In genomic region chr14:11151634-11152321, GRCm38 (mm10) we compare ENCODE assay signal across 14 mouse cellular contexts. TPM values are rescaled to one million over a fixed set of nuclear protein-coding genes. Genes with fewer than 3 reads are reported as not detected.
DNase-seq lines count a peak whose midpoint lies in the region; ATAC-seq and TF ChIP-seq lines count a peak whose summit lies in the region.
"Had no signal": no experiment of that assay in that cellular context is flagged by ENCODE, and none has a peak within 500 bp of the region (broad histone marks: within the 10 kb centered on the region; RNA-seq: fewer than 3 reads in every experiment).

No protein-coding gene starts in this region.

- TF ChIP-seq POLR2A in limb, embryonic 14.5 days (IDR thresholded peaks at IDR 0.05; ENCODE audit: borderline replicate concordance, extremely low read depth, insufficient read depth, insufficient read length) = no peak

- 72% methylated on average over 9 of the region's 9 CpGs for WGBS in limb, embryonic 14.5 days

- no peaks in the 10 kb centered on the region for H3K4me1 ChIP-seq in limb, embryonic 14.5 days (ENCODE audit: control insufficient read depth, insufficient read depth, low read length)
- H3K4me1 ChIP-seq: heart, embryonic 13.5 days; midbrain, embryonic 10.5 days had no signal

- H3K36me3 ChIP-seq in limb, embryonic 14.5 days (ENCODE audit: control insufficient read depth, insufficient read depth, low read length) = no peaks in the 10 kb centered on the region
- H3K36me3 ChIP-seq: heart, embryonic 13.5 days; midbrain, embryonic 10.5 days had no signal

- H3K27me3 ChIP-seq in limb, embryonic 14.5 days (ENCODE audit: control insufficient read depth, insufficient read depth, low read length) = no peaks in the 10 kb centered on the region
- H3K27me3 ChIP-seq: heart, embryonic 13.5 days had no signal

- DNase-seq in adrenal gland, postnatal 10 days = peak; percentile 21
- no peak for DNase-seq in adrenal gland, adult 2 months
- peak; percentile 57 for DNase-seq in urinary bladder, postnatal 14 days (ENCODE audit: low spot score)
- DNase-seq in urinary bladder, adult 2 months (ENCODE audit: low spot score) = no peak
- DNase-seq in limb, embryonic 14.5 days (ENCODE audit: low spot score) = peak; percentile 61
- DNase-seq in testis, postnatal 10 days (ENCODE audit: low spot score) = peak; percentile 57
- DNase-seq in retina, postnatal 1 day = no peak
- no peak for DNase-seq in adipocyte (ENCODE audit: low spot score)
- DNase-seq: cerebellum, adult 9-10 months; left cerebral cortex, postnatal 4 days had no signal

- H3K4me3 ChIP-seq in limb, embryonic 14.5 days (replicated peaks; ENCODE audit: low read length) = no peak overlapping the region
- H3K4me3 ChIP-seq: erythroblast, embryonic 14.5 days; heart, embryonic 13.5 days; midbrain, embryonic 10.5 days had no signal

- ATAC-seq in limb, embryonic 14.5 days (ENCODE audit: low FRiP score, low read depth) = peak; percentile 76

- H3K9ac ChIP-seq in limb, embryonic 14.5 days (ENCODE audit: low read depth, low read length, severe bottlenecking) = no peak overlapping the region
- H3K9ac ChIP-seq: heart, embryonic 13.5 days had no signal

- H3K9me3 ChIP-seq in limb, embryonic 14.5 days (ENCODE audit: control insufficient read depth, low read length) = no peaks in the 10 kb centered on the region
- H3K9me3 ChIP-seq: heart, embryonic 13.5 days; midbrain, embryonic 10.5 days had no signal

- H3K4me2 ChIP-seq in limb, embryonic 14.5 days (replicated peaks; ENCODE audit: low read depth, low read length, severe bottlenecking) = no peak overlapping the region
- H3K4me2 ChIP-seq: heart, embryonic 13.5 days had no signal

- no peak overlapping the region for H3K27ac ChIP-seq in limb, embryonic 14.5 days (replicated peaks; ENCODE audit: low read depth, low read length)
- H3K27ac ChIP-seq: heart, embryonic 13.5 days; midbrain, embryonic 10.5 days had no signal

RNA-seq across cellular contexts. Expression of gene Fhit, which starts 10.1 kb away (rescaled TPM):
- 10 to 100 TPM in 1 of 2 experiments, 1 to 10 TPM in 1; 8.6 to 10.8 TPM for total RNA-seq in adrenal gland, postnatal 10 days (2021)
- 10 to 100 TPM in 1 of 2 experiments, 1 to 10 TPM in 1; 7.5 to 12.5 TPM for total RNA-seq in adrenal gland, adult 2 months (2021)
- polyA plus RNA-seq in adrenal gland, adult 2 months (2012; rRNA removed) = 2.7 and 2.9 TPM in 2 replicates
- polyA plus RNA-seq in urinary bladder, adult 2 months (2012; rRNA removed) = 7.3 and 9.1 TPM in 2 replicates
- 3.2 and 3.5 TPM in 2 replicates for polyA plus RNA-seq in limb, embryonic 14.5 days (2012; rRNA removed)
- 5.2 and 7.6 TPM in 2 replicates for polyA plus RNA-seq in limb, embryonic 14.5 days (2014; fragmentation: Nextera tagmentation; extraction: Ambion mirVana)
- total RNA-seq: neutrophil, adult 5-6 weeks had no signal
- polyA plus RNA-seq: erythroblast, embryonic 14.5 days had no signal

Comparison
In these comparisons a context has a peak if more than half of its experiments do, and no peak if none do; other contexts are left out.
1. DNase-seq: peak in adrenal gland, postnatal 10 days (single experiment), urinary bladder, postnatal 14 days (single experiment), limb, embryonic 14.5 days (single experiment) and testis, postnatal 10 days (single experiment); none in adrenal gland, adult 2 months (single experiment), urinary bladder, adult 2 months (single experiment), retina, postnatal 1 day (single experiment) and adipocyte (single experiment).